Mouse (Mus musculus): ENCODE results near the gene Safb.

Gene Safb

GRCm38 (mm10) chr17:56560131-56560530 lies 24.5 kb upstream of the Safb start:
- no peak for DNase-seq (ENCODE audit: low spot score)

DNA sequence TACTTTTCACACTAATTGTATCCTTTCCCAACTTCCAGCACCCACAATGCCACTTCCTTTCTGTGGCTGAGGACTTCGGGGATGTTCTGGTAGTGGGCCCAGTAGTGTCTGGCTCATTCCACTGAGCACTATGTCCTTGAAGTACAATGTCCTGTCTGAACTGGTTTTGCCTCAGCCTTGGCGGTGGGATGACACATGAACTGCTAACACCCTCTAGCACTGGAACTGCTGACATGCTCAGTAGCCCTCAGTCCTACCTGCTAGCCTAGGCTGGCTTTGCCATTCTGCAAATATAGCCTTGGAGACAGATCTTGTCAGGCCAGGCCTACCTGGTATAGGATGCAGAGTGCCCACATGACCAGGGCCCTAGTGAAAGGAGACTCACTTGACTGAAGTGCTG lies 22.8 kb upstream of the Safb start:
- DNase-seq (ENCODE audit: low spot score): no peak

GRCm38 (mm10) chr17:56566293-56566692 lies 18.3 kb upstream of the Safb start:
- DNase-seq (ENCODE audit: low spot score): no peak

GRCm38 (mm10) chr17:56566918-56567317 lies 17.7 kb upstream of the Safb start:
- no peak for DNase-seq (ENCODE audit: low spot score)

- no peak for DNase-seq (ENCODE audit: low spot score)
Observed at GRCm38 (mm10) chr17:56567370-56567769, 17.3 kb upstream of the Safb start.

DNA sequence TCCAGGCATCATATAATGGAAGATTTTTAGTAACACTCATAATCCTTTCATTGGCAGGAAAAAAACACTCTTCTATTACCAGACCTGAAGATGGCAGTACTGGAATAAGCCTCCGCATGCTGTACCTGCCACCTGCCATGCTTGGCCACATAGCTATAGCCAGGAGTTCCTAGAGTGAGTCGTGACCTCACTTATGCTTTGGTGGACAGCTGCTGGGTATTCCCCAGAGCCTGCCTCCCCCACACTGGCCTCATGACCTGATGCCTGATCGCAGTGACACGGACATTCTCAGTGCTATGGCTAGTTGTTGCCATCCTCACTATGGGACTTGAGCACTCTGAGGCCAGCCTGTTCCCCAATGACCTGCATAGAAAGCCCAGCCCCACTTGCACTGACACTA lies 14.3 kb upstream of the Safb start:
- no peak for DNase-seq (ENCODE audit: low spot score)

DNA sequence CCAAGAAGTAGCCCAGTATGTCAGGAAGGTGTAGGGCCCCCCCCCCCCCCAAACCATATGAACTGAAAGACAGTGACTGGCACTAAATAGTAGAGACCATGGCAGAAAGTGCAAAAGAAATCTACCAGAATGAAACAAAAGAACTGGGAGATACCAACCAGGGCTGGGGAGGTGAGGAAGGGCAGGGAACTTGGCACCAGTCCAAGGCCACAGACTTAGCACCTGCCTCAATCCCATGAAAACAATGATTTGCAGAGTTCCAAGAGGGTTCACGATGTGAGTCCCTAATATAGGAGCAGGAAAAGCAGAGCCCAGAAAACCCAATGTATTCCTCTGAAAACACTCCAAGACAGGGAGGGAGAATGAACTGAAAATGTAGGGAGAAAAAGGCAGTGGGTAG lies 12.5 kb upstream of the Safb start:
- no peak for DNase-seq (ENCODE audit: low spot score)

DNA sequence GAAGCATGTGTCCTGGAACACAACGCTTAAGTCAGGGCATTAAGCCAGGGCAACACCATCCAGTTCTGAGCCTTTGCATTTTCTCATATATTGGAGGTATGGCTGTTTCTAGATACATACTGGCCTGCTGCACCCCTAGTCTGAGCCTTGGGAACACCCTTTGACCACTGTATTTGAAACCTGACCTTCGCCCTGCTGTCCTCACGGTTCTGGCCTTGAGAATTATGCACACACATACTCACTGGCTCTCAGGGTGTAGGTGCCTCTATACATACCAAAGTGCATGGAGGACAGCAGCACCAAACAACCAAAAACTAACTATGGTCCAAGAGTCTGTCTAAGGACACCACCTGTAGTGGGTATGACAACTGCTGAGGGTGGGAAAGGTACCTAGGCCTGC lies 11.7 kb upstream of the Safb start:
- no peak for DNase-seq (ENCODE audit: low spot score)

DNA sequence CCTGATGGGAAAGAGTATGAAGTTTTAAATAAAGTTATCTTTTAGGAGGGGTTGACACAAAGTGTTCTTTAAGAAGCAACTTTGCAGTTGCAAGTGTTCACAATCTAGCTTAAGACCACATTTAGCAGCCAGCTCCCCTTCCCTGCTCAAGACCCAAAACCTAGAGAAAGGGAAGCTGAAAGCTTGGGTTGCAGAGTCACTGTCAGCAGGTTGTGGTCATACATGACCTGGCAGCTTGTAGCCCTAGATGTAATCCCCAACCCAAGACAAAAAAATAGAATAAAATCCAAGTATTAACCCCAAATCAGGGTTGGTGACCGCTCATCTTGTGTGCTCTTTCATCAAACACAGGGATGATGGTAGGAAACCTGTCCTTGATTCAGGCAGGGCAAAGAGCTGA lies 1.6 kb upstream of the Safb start:
- DNase-seq (ENCODE audit: low spot score): no peak

- DNase-seq (ENCODE audit: low spot score): no peak
Observed at GRCm38 (mm10) chr17:56583611-56584256, 891 bp upstream of the Safb start.

DNA sequence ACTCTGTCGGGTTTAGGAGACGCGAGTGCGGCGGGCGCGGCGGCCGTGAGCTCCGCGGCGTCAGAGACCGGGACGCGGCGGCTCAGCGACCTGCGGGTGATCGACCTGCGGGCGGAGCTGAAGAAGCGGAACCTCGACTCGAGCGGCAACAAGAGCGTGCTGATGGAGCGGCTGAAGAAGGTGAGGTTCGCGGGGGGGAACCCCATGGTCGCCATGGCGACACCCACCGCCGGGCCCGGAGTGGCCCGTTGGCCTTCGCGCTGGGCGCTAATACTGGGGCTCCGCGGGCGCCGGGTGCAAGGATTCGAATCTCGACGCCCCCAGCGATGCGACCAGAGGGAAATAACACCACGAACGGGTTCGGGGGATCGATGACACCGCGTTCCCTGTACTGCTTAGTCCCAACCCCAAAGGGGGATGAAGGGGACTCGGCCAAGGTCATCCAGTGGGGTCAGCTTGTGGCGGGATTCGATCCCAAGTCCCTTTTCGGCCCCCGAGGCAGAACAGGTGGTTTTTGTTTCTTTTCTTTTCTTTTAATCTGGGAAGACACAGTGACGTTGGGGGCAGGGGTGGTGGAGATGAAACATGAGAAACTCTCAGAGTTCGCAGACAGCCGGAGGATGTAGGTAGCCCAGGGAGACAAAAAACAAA lies 671 bp downstream of the Safb start:
- no peak for DNase-seq (ENCODE audit: low spot score)

GRCm38 (mm10) chr17:56587773-56588172 lies 3.1 kb downstream of the Safb start:
- no peak for DNase-seq (ENCODE audit: low spot score)

DNA sequence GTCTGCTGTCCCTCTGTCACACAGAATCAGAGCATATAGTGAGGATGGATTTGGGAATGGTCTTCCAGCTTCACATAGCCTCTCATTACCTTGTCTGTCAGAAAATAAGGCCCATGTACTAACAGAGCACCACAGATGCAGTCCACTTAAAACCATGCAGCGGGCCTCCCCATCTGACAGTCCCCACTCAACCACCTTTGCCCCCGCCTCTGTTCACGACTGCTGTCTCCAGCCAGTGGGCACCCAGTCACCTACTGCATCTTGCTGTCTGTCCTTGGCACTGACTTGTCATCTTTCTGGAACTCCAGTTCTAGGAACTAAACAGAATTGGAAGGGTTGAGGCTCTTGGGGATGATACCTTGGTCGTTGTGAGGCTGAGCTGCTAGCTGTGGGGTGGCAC lies 4.3 kb downstream of the Safb start:
- DNase-seq (ENCODE audit: low spot score): no peak

- no peak for DNase-seq (ENCODE audit: low spot score)
Observed at GRCm38 (mm10) chr17:56592553-56592952, 7.9 kb downstream of the Safb start.

DNA sequence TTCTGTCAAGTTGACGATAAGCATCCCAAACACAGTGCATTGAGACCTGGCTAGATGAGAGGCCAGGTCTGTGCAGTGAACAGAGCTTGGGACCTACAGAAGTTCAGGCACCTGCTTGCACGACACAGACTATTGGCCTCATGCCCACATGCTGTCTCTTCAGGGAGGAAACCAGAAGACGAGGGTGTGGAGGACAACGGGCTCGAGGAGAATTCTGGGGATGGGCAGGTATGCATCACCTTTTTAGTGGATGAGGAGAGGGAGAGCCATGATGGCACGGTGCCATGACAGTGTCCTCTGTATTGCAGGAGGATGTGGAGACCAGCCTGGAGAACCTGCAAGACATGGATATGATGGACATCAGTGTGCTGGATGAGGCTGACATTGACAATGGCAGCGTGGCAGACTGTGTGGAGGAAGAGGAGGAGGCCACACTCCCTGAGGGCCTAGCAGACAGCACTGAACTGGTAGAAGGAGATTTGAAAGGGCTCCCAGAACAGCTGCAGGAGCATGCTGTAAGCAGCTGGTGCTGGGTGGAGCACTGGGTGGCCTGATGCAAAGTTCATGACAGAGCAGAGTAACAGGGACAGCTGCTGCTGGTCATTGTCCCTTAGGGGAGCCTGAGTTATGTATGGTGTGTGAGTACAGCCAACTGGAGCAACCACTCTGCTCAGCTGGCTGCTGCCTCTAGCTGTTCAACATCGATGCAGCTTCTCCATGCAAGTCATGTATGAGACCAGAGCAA lies 9.1 kb downstream of the Safb start:
- no peak for DNase-seq (ENCODE audit: low spot score)

DNA sequence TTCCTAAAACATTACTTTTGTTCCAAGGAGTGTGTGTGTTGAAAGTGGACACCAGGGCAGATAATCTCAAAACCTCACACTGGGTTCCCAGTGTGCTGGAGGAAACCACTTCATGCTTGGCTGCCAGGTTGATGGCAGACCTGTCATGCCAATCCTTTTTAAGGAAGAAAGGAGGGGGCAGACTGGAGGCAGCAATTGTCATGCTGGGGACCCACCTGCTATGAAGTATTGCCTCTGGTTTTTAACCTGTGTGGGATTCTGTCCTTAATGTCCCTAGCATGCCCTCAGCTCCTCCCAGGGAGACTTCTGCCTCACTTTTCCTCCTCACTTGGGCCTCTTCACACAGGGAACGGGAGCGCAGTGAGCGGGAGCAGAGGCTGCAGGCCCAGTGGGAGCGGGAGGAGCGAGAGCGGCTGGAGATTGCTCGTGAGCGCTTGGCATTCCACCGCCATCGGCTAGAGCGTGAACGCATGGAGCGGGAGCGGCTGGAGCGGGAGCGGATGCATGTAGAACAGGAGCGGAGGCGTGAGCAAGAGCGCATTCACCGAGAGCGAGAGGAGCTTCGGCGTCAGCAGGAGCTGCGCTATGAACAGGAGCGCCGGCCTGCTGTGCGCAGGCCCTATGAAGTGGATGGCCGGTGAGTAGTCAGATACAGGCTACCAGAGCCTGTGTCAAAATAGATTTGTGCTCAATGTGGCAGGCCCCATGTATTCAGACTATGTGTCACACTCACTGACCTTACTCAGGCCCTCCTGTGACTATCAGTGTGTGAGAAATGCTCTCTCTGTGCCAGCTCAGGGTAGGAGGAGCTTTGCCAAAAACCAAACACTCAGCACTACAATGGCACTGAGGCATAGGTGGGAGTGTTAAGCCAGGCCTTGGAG lies 18.8 kb downstream of the Safb start:
- DNase-seq (ENCODE audit: low spot score): no peak

GRCm38 (mm10) chr17:56604070-56604380 lies 19.4 kb downstream of the Safb start:
- no peak for DNase-seq (ENCODE audit: low spot score)

DNA sequence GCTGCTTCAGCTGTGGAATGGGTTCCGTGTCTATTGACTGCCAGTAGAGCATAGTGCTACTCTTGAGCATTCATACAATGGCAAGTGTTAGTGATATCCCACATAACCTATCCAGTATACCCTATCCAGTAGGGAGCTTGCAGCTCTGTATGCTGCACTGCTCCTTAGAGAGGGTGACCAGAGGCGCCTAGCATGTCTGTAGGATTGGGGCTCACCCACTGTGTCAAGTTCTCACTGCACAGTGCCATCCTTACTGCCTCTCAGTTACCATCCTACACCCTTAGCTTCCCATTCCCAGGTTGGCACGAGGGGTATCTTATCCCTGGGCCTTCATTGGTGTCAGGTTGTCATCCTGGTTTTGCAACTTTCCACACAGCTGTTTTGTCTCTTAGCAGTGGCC lies 19.8 kb downstream of the Safb start:
- no peak for DNase-seq (ENCODE audit: low spot score)

DNA sequence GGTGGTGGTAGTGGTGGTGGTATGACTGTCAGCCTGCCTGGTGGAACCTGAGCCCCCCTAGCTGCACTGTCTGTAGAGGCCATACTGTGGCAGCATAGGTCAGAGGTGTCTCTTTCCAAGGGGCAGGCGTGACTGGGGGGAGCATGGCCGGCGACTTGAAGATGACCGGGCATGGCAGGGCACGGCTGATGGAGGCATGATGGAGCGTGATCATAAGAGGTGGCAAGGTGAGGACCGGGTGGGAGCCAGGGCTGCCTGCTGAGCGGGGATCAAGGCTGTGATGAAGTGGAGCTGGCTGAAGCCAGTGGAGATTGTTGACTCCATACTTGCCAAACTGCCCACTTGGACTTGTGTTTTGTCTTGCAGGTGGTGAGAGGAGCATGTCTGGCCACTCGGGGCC lies 20.8 kb downstream of the Safb start:
- DNase-seq (ENCODE audit: low spot score): no peak

DNA sequence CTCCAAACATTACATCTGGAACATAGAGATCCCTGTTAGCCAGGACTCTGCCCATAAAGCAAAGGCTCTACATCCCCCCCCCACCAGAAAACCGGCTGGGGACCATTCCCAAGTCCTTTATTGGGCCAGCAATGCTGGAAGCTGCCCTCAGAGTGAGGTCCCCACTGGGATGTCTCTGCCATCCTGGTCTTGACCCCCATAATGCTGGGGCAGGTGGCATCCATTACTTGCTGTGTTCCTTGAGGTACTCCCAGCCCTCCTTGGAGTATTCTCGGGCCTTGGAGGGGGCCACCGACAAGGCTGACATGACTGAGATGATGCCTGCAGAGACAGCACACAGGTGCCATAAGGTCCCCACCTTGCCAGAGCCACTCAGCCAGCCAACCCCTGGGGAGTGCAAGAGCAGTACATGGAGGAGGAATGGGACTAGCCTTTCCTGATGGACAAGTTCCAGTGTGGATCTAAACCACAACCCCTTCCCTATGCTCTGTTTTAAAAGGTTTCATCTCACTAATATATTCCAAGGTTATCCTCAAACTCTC lies 23.0 kb downstream of the Safb start:
- DNase-seq (ENCODE audit: low spot score): no peak

DNA sequence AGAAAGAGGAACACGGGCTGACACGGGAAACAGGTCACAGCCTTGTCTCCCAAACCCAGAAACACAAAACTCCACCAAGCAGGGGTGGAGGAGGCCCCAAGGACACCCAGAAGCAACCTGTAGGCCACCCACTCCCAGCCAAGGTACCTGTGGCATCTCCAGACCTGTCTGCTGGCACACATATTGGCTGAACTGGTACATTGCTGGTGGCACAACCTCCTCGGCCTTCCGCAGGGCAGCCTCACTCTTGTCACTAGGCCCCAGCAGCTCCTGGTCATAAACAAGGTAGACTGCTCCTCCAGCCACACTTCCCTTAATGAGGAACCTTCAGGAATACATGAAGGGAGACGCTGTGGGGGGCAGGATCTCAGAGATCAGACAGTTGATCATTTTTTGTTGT lies 24.1 kb downstream of the Safb start:
- no peak for DNase-seq (ENCODE audit: low spot score)

DNA sequence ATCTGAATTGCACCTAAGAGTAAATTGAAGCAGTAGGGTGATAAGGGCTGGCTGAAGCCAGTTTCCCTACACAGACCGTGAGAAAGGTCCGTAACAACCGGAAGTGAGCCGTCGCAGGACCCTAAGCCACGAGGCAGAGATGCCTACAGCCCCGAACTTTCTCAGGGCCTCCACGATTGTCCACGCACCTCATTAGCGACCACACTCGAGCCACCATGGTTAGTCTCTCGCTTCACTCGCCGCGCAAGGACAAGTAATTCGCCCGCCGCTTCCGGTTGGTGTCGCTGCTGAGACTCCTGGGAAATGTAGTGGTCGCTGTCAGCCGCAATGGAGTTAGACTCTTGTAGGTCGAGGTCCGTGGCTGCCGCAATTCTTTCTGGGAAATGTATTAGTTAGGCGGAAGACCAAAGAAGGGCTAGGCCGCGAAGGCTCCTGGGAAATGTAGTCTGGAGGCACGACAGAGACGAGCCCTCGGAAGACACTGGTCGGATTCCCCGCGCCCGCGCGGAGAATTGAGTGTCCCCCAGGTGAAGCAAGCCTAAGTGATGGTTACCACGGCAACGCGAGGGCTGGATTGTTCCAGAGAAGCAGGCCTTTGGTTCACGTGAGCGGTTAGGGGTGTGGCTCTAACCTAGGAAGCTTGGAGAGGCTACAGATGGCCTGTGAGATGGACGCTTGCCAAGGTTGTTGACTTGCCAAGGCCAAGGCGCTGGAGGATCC lies 25.0 kb downstream of the Safb start, which contains the start of gene 2410015M20Rik:
Gene 2410015M20Rik (minus strand): TSS at position 320 of the 720 bp plus-strand sequence.
- peak; percentile 72 for DNase-seq (ENCODE audit: low spot score)
